In genomic region chr6:30712484-30712883, GRCm38 (mm10) we compare ENCODE assay signal across 14 mouse cellular contexts. TPM values are rescaled to one million over a fixed set of nuclear protein-coding genes. Genes with fewer than 3 reads are reported as not detected.
DNase-seq lines count a peak whose midpoint lies in the region; ATAC-seq and TF ChIP-seq lines count a peak whose summit lies in the region.
"Had no signal": no experiment of that assay in that cellular context is flagged by ENCODE, and none has a peak within 500 bp of the region (broad histone marks: within the 10 kb centered on the region; RNA-seq: fewer than 3 reads in every experiment).

No protein-coding gene starts in this region.

- H3K9ac ChIP-seq in heart, embryonic 16.5 days (ENCODE audit: low read length): no peak overlapping the region
- H3K9ac ChIP-seq in MEL (ENCODE audit: control insufficient read depth, low read depth, low read length, poor library complexity, severe bottlenecking): peak overlapping the region; percentile 50
- H3K9ac ChIP-seq: hindbrain, embryonic 13.5 days had no signal

- peak; percentile 76; the same call in 1 of the 2 replicates for ATAC-seq in heart, embryonic 16.5 days (replicated peaks; ENCODE audit: extremely low read depth, insufficient read depth, low FRiP score)

- TF ChIP-seq CTCF in MEL (IDR thresholded peaks at IDR 0.05 in 2 of 3, conservative IDR thresholded peaks at IDR 0.05 in 1 of 3; ENCODE audit: control insufficient read depth in 1 of 3, insufficient read depth in 1 of 3, low read depth in 2 of 3, low read length in 3 of 3, poor library complexity in 1 of 3, severe bottlenecking in 1 of 3): no peak
- TF ChIP-seq CTCF in lung, adult 2 months (IDR thresholded peaks at IDR 0.05; ENCODE audit: insufficient read depth, low read length): no peak

- H3K4me3 ChIP-seq in heart, embryonic 16.5 days (ENCODE audit: low read length): no peak overlapping the region
- H3K4me3 ChIP-seq in MEL (ENCODE audit: control insufficient read depth in 1 of 2, insufficient read depth in 1 of 2, low read depth in 2 of 2, low read length in 2 of 2): peak overlapping the region; percentile 31 to 37
- H3K4me3 ChIP-seq in limb, embryonic 10.5 days: no peak overlapping the region
- no peak overlapping the region for H3K4me3 ChIP-seq in lung, adult 2 months (replicated peaks; ENCODE audit: extremely low read depth, low read depth, low read length)
- H3K4me3 ChIP-seq: gastrocnemius, adult 2 months; hindbrain, embryonic 13.5 days; left cerebral cortex, adult 2 months had no signal

- no peak for DNase-seq in heart, postnatal 14 days
- DNase-seq in MEL (ENCODE audit: low read depth, low spot score): peak; percentile 91
- no peak for DNase-seq in limb, embryonic 10.5 days (ENCODE audit: low spot score)
- peak; percentile 19 for DNase-seq in lung, adult 2 months
- DNase-seq in frontal cortex, postnatal 10 days (ENCODE audit: low spot score in 2 of 2): no peak
- no peak for DNase-seq in left cerebral cortex, adult 18-20 months (ENCODE audit: low spot score in 2 of 2)
- no peak for DNase-seq in layer of hippocampus, postnatal 25 days (ENCODE audit: extremely low spot score in 1 of 2, low spot score in 1 of 2)
- DNase-seq: adrenal gland, postnatal 25 days; embryo, embryonic 11 days; gastrocnemius, adult 2 months; kidney, postnatal 10 days had no signal

- H3K4me2 ChIP-seq in heart, embryonic 16.5 days (ENCODE audit: low read depth, low read length): no peak overlapping the region
- H3K4me2 ChIP-seq: hindbrain, embryonic 13.5 days had no signal

- no peaks in the 10 kb centered on the region for H3K9me3 ChIP-seq in heart, embryonic 16.5 days (replicated peaks; ENCODE audit: control insufficient read depth, low read length)
- no peaks in the 10 kb centered on the region for H3K9me3 ChIP-seq in MEL (replicated peaks; ENCODE audit: insufficient read depth, low read length)
- no peaks in the 10 kb centered on the region for H3K9me3 ChIP-seq in limb, embryonic 10.5 days (replicated peaks)
- H3K9me3 ChIP-seq: hindbrain, embryonic 13.5 days had no signal

- no peak for TF ChIP-seq POLR2A in MEL (IDR thresholded peaks at IDR 0.05; ENCODE audit: control insufficient read depth in 1 of 2, insufficient read depth in 1 of 2, low read depth in 1 of 2, low read length in 2 of 2, poor library complexity in 1 of 2)
- TF ChIP-seq POLR2A in lung, adult 2 months (IDR thresholded peaks at IDR 0.05; ENCODE audit: borderline replicate concordance, extremely low read depth, low read depth, low read length): no peak

- H3K79me2 ChIP-seq in MEL (ENCODE audit: control insufficient read depth, insufficient read depth, low read length, poor library complexity): no peaks in the 10 kb centered on the region

- TF ChIP-seq RAD21 in MEL (IDR thresholded peaks at IDR 0.05; ENCODE audit: low read depth, low read length): 0 out of 2 replicates have a peak, but pooled peaks have one; percentile 0

- intact Hi-C loops in heart, postnatal 14 days (cut with DNase I): no loop called here

- TF ChIP-seq EP300 in MEL (IDR thresholded peaks at IDR 0.05; ENCODE audit: low read depth in 1 of 2, low read length in 2 of 2): peak; percentile 98 to 99

- WGBS in heart, embryonic 16.5 days: 51% methylated on average over 7 of the region's 7 CpGs
- 50% methylated on average over 7 of the region's 7 CpGs for WGBS in limb, embryonic 10.5 days
- WGBS in lung, adult 2 months: 41% methylated on average over 7 of the region's 7 CpGs

- no peaks in the 10 kb centered on the region for H3K27me3 ChIP-seq in heart, embryonic 16.5 days (ENCODE audit: control insufficient read depth, insufficient read depth, low read length)
- H3K27me3 ChIP-seq in MEL (ENCODE audit: control insufficient read depth in 1 of 2, insufficient read depth in 2 of 2, low read length in 2 of 2): no peaks in the 10 kb centered on the region
- H3K27me3 ChIP-seq in limb, embryonic 10.5 days (ENCODE audit: low read depth, poor library complexity, severe bottlenecking): no peaks in the 10 kb centered on the region
- H3K27me3 ChIP-seq: hindbrain, embryonic 13.5 days had no signal

- peaks cover 6% of the 10 kb centered on the region; the same call in 1 of the 2 replicates for H3K4me1 ChIP-seq in heart, embryonic 16.5 days (ENCODE audit: control insufficient read depth, insufficient read depth, low read length)
- peaks cover 12 to 26% of the 10 kb centered on the region in 2 experiments for H3K4me1 ChIP-seq in MEL (ENCODE audit: control insufficient read depth in 1 of 2, insufficient read depth in 2 of 2, low read length in 2 of 2)
- H3K4me1 ChIP-seq in limb, embryonic 10.5 days: peaks cover 77% of the 10 kb centered on the region
- peaks cover 4% of the 10 kb centered on the region; the same call in 1 of the 2 replicates for H3K4me1 ChIP-seq in lung, adult 2 months (ENCODE audit: control insufficient read depth, insufficient read depth, low read length)

- no peaks in the 10 kb centered on the region for H3K36me3 ChIP-seq in heart, embryonic 16.5 days (ENCODE audit: control insufficient read depth, insufficient read depth)
- peaks cover 0 to 26% of the 10 kb centered on the region in 2 experiments; a peak in 2 of 4 replicates for H3K36me3 ChIP-seq in MEL (ENCODE audit: control insufficient read depth in 1 of 2, insufficient read depth in 2 of 2, low read length in 2 of 2)
- H3K36me3 ChIP-seq in limb, embryonic 10.5 days: peaks cover 7% of the 10 kb centered on the region
- H3K36me3 ChIP-seq: hindbrain, embryonic 13.5 days had no signal

- H3K27ac ChIP-seq in heart, embryonic 16.5 days (ENCODE audit: low read length): peak overlapping the region; percentile 56
- H3K27ac ChIP-seq in MEL (ENCODE audit: control insufficient read depth, low read depth, low read length): peak overlapping the region; percentile 86
- peak overlapping the region; percentile 97 for H3K27ac ChIP-seq in limb, embryonic 10.5 days
- H3K27ac ChIP-seq: gastrocnemius, adult 2 months; hindbrain, embryonic 13.5 days; left cerebral cortex, adult 2 months had no signal

TF ChIP-seq in MEL, 35 proteins besides CTCF, POLR2A, EP300 and RAD21 (continues in another document):
- TF ChIP-seq USF1 (IDR thresholded peaks at IDR 0.05; ENCODE audit: low read depth, low read length): 0 out of 2 replicates have a peak, but pooled peaks have one; percentile 10
- TF ChIP-seq USF2 (IDR thresholded peaks at IDR 0.05; ENCODE audit: borderline replicate concordance in 1 of 2, insufficient read depth in 1 of 2, low read depth in 1 of 2, low read length in 2 of 2): no peak
- no peak for TF ChIP-seq POLR2AphosphoS5 (IDR thresholded peaks at IDR 0.05; ENCODE audit: borderline replicate concordance, low read depth, low read length)
- no peak; the same call in 1 of the 2 replicates for TF ChIP-seq TBP (IDR thresholded peaks at IDR 0.05; ENCODE audit: low read depth, low read length)
- no peak for TF ChIP-seq NRF1 (IDR thresholded peaks at IDR 0.05; ENCODE audit: insufficient read depth, low read depth, low read length, poor library complexity, severe bottlenecking)
- no peak for TF ChIP-seq E2F4 (IDR thresholded peaks at IDR 0.05; ENCODE audit: borderline replicate concordance, low read depth, low read length)
- peak; percentile 52; the same call in 1 of the 2 replicates for TF ChIP-seq MXI1 (IDR thresholded peaks at IDR 0.05; ENCODE audit: low read depth, low read length)
- TF ChIP-seq GATA1 (IDR thresholded peaks at IDR 0.05; ENCODE audit: low read depth, low read length): peak; percentile 97
- TF ChIP-seq HCFC1 (IDR thresholded peaks at IDR 0.05; ENCODE audit: low read depth, low read length): peak; percentile 52
- TF ChIP-seq NELFE (IDR thresholded peaks at IDR 0.05; ENCODE audit: low read depth, low read length): 0 out of 2 replicates have a peak, but pooled peaks have one; percentile 22
- no peak for TF ChIP-seq POLR2AphosphoS2 (IDR thresholded peaks at IDR 0.05; ENCODE audit: low read length)
- TF ChIP-seq KAT2A (conservative IDR thresholded peaks at IDR 0.05; ENCODE audit: low read depth, low read length): no peak
- peak; percentile 77; the same call in 1 of the 2 replicates for TF ChIP-seq ZNF384 (IDR thresholded peaks at IDR 0.05; ENCODE audit: low read depth, low read length)
- peak; percentile 100 for TF ChIP-seq BHLHE40 (IDR thresholded peaks at IDR 0.05; ENCODE audit: borderline replicate concordance, low read depth, low read length)
- no peak for TF ChIP-seq MEF2A (IDR thresholded peaks at IDR 0.05; ENCODE audit: extremely low read depth, insufficient replicate concordance, low read depth, low read length, poor library complexity, severe bottlenecking)
- TF ChIP-seq MYC (IDR thresholded peaks at IDR 0.05; ENCODE audit: low read depth, low read length): peak; percentile 62; the same call in 1 of the 2 replicates
- peak; percentile 98 for TF ChIP-seq TCF12 (IDR thresholded peaks at IDR 0.05; ENCODE audit: low read depth, low read length)
- peak; percentile 56; the same call in 1 of the 2 replicates for TF ChIP-seq MAX (IDR thresholded peaks at IDR 0.05; ENCODE audit: low read length)
- TF ChIP-seq CHD1 (IDR thresholded peaks at IDR 0.05; ENCODE audit: low read depth, low read length): peak; percentile 92; the same call in 1 of the 2 replicates
- no peak for TF ChIP-seq SMC3 (IDR thresholded peaks at IDR 0.05; ENCODE audit: low read depth, low read length)

RNA-seq across cellular contexts. Expression of gene Mest, which starts 10.9 kb away (rescaled TPM):
- 1,693 and 1,886 TPM in 2 replicates for polyA plus RNA-seq in heart, embryonic 16.5 days (2015; fragmentation: Nextera tagmentation; extraction: Ambion mirVana)
- total RNA-seq in heart, postnatal 14 days (2021): 10 to 100 TPM; 51.2 to 65.0 TPM
- 0.10 and 0.12 TPM in 2 replicates for total RNA-seq in MEL (2012; rRNA removed)
- under 1 TPM in 1 of 2 experiments, not detected in 1; 0.31 TPM for polyA plus RNA-seq in MEL (2012; ENCODE audit: insufficient read depth in 1 of 2, insufficient read length in 2 of 2, low read depth in 1 of 2, low replicate concordance in 2 of 2, missing spikeins in 1 of 2)
- polyA plus RNA-seq in limb, embryonic 10.5 days (2016; fragmentation: Nextera tagmentation; extraction: Ambion mirVana): 3,140 and 3,810 TPM in 2 replicates
- polyA plus RNA-seq in lung, adult 2 months (2012; rRNA removed): 108 and 160 TPM in 2 replicates
- 100 to 1,000 TPM in 1 of 2 experiments, 10 to 100 TPM in 1; 94.5 to 106 TPM for total RNA-seq in left cerebral cortex, adult 18-20 months (2021)
- 10 to 100 TPM; 49.8 to 50.2 TPM for total RNA-seq in layer of hippocampus, postnatal 25 days (2021)

RNA-seq across cellular contexts. Expression of gene Cep41, which starts 18.9 kb away (rescaled TPM):
- 9.3 and 10.5 TPM in 2 replicates for polyA plus RNA-seq in heart, embryonic 16.5 days (2015; fragmentation: Nextera tagmentation; extraction: Ambion mirVana)
- total RNA-seq in heart, postnatal 14 days (2021): 1 to 10 TPM; 2.9 to 3.1 TPM
- 9.2 and 9.8 TPM in 2 replicates for total RNA-seq in MEL (2012; rRNA removed)
- 10 to 100 TPM in 1 of 2 experiments, not detected in 1; 12.0 TPM for polyA plus RNA-seq in MEL (2012; ENCODE audit: insufficient read depth in 1 of 2, insufficient read length in 2 of 2, low read depth in 1 of 2, low replicate concordance in 2 of 2, missing spikeins in 1 of 2)
- 28.8 and 33.1 TPM in 2 replicates for polyA plus RNA-seq in limb, embryonic 10.5 days (2016; fragmentation: Nextera tagmentation; extraction: Ambion mirVana)
- polyA plus RNA-seq in lung, adult 2 months (2012; rRNA removed): 3.7 and 4.6 TPM in 2 replicates
- 1 to 10 TPM; 6.4 to 7.0 TPM for total RNA-seq in left cerebral cortex, adult 18-20 months (2021)
- total RNA-seq in layer of hippocampus, postnatal 25 days (2021): 1 to 10 TPM; 5.5 to 7.2 TPM

Comparison
In these comparisons a context has a peak if more than half of its experiments do, and no peak if none do; other contexts are left out.
1. H3K4me3 ChIP-seq: peak in MEL (2 of 2); none in heart, embryonic 16.5 days (single experiment), limb, embryonic 10.5 days (single experiment) and lung, adult 2 months (single experiment).
2. DNase-seq: peak in MEL (single experiment) and lung, adult 2 months (single experiment); none in heart, postnatal 14 days (0 of 2), limb, embryonic 10.5 days (single experiment), frontal cortex, postnatal 10 days (0 of 2), left cerebral cortex, adult 18-20 months (0 of 2) and layer of hippocampus, postnatal 25 days (0 of 2).
3. RNA of gene Mest, which starts 10.9 kb away (total RNA-seq): 94.5 to 106 TPM in left cerebral cortex, adult 18-20 months, 51.2 to 65.0 TPM in heart, postnatal 14 days and 49.8 to 50.2 TPM in layer of hippocampus, postnatal 25 days; 0.10 to 0.12 TPM in MEL; every median in the first group is over 10 times any median in the second.
4. Peak in every context shown above with its lines, with median percentiles within 50 percentile points of each other: H3K27ac ChIP-seq.